Mouse (Mus musculus): ENCODE data around the gene Prrg4.
"Not testable (repeated sequence)": the region's sequence is repeated elsewhere in the genome, so short reads cannot be mapped to it uniquely, and the experiment has no call there.

Gene Prrg4

DNA sequence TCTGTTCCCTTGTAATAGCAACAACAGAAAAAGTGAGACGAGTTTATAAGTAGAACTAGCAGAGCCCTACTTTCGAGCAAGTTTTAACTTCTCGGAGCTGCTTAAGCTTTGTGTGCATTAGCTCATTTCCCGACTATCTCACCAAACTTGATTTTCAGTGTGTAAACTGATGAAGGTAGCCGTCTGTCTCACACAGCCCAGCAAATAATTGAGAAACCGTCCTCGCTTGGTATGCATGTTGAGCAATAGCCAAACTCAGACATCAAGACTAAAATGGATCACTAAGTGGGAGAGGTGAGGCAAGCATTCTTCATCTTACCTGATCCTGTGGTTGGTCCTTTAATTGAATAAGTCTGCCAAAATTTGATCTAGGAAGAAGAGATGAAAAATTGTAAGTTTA, 7.9 kb downstream of the Prrg4 start:
- DNase-seq (ENCODE audit: low spot score): no peak

DNA sequence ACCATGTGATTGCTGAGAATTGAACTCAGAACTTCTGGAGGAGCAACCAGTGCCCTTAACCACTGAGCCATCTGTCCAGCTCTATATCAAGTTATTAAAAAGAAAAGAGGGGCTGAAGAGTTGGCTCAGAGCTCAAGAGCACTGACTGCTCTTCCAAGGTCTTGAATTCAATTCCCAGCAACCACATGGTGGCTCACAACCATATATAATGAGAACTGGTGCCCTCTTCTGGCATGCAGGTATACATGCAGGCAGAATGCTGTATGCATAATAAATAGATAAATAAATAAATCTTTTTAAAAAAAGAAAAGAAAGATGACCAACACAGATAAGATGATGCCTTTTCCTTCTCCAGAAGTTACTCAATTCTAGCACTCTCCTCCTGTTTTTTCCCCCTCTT, 8.7 kb downstream of the Prrg4 start:
- DNase-seq (ENCODE audit: low spot score): no peak

DNA sequence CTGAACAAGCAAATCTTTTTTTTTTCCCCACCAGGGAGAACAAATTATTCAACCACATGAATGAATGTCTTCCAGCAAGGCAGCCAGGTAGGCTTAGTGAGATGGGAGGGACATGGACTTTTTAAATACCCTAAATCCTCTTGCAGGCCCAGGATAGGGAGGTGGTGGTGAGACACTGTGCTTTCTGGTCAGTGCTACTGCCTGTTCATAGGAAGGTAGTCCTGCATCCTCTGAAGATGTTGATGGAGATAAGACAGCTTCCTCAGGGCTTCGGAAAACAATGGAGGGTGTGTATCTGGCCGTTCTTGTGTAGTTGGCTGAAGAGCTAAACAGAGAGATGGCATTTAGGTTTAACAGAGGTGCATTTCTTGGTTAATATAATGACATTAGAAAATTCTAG, 17.2 kb downstream of the Prrg4 start:
- no peak for DNase-seq (ENCODE audit: low spot score)

DNA sequence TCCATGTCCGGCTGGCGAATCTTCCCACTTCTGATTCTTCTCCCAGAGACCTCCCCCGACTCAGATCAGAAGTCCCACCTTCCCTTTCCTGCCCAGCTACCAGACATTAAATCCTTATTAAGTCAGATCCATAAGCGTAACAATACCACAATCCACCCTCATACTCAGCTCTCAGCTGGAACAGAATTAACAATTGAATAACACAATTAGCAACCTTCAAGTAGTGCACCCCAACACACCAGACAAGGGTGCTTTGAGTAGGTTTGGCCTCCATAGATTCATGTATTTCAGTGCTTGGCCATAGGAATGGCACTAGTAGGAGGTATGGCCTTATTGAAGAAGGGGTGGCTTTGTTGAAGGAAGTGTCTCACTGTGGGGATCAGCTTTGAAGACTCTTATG, 23.5 kb downstream of the Prrg4 start:
- DNase-seq (ENCODE audit: low spot score): no peak

DNA sequence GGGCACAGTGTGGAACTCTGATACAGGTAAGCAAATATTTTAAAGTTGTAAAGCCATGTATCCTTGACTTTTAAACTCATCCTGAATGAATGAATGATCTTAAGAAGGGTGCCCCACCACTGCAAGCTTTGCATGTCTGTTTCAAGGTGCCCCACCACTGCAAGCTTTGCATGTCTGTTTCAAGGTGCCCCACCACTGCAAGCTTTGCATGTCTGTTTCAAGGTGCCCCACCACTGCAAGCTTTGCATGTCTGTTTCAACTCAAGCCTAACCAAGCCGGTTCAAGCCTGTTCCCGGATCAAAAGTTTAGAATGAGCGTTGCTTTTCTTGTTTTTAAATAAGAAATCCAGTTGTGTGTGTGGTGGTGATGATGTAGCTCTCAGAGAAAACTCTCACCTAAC, 30.9 kb downstream of the Prrg4 start:
- DNase-seq (ENCODE audit: low spot score): not testable (repeated sequence)

DNA sequence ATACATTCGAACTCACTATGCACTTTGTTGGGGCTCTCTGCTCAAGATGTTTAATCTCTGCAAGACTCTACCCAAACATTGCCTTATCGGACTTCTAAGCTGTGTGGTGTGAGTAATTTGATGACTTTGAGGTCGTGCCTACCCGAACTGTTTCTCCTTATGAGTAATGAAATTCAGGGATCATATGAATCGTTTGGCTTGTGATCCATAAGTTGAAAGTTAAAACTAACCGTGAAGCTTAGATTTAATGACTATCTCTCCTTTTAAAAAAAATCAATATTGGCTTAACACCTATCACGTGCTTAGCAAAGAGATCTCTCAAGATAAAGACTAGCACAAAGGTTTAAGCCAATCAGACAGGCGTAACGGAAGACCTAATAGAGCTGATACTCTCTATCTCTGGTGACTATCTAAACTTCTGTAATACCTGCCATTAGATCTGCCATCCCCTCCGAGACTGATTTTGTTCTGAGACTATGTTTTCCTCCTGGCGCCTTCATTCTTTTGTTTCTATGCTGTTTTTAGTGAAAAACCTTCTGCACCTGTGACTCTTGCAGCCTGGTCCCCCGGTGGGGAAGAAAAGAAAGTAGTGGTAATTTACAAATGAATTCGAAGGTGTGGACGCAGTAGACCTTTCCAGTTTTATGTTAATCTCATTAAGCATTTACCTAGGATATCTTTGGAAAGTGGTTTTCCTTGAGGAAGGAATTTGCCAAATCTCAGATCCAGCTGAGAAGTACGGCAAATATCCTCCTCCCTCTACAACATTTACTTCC, 31.9 kb downstream of the Prrg4 start:
- DNase-seq (ENCODE audit: low spot score): peak; percentile 27

DNA sequence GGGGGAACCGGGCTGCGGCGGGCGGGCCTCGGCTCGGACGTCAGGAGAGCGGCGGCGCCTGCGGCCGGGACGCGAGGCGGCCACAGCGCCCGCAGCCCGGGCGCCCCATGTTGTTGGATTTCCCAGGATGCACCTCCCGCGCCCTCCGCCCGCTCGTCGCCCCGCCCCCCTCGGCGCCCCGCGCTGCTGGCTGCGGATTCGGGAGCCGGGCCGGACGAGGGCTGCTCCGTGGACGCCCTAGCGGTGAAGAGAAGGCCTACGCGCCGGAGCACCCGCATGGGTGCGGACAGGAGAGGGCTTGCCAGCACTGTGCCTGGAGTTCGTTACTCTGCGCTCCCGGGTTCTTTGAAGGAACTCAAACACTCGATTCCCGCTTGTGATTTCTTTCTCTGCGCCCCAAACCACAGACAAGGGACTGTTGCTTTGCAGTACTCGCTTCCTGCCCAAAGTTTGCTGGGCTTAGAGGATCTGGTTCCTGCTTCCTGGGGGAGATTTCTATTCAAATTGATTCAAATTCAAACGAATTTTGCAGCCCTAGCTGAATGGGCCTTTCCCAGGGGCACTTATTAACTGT, 32.7 kb downstream of the Prrg4 start:
- peak; percentile 93 for DNase-seq (ENCODE audit: low spot score)

DNA sequence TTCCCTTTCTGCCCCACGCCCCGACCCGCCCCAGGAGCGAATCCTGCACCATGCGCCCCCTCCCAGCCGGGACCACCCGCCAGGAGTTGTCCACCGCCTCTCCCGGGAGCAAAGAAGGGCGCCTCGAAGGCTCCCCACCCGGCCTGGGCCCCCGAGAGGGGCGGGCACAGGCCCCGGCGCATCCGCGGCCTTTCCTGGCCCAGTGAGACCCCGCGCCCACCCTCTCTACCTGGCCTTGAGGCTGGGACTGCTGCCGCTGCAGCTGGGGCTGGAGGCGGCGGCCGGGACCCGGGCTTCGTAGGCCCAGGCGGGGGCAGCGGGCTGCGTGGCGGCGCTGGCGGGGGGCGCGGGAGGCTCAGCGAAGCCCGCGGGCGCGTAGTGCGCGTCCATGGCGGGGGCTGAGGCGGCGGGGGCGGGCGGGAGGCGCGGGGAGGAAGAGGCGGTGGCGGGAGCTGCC, 33.3 kb downstream of the Prrg4 start, which contains the start of gene Qser1:
Gene Qser1, minus strand, starts transcription at position 390 of the 457 bp plus-strand sequence.
- peak; percentile 38 for DNase-seq (ENCODE audit: low spot score)

DNA sequence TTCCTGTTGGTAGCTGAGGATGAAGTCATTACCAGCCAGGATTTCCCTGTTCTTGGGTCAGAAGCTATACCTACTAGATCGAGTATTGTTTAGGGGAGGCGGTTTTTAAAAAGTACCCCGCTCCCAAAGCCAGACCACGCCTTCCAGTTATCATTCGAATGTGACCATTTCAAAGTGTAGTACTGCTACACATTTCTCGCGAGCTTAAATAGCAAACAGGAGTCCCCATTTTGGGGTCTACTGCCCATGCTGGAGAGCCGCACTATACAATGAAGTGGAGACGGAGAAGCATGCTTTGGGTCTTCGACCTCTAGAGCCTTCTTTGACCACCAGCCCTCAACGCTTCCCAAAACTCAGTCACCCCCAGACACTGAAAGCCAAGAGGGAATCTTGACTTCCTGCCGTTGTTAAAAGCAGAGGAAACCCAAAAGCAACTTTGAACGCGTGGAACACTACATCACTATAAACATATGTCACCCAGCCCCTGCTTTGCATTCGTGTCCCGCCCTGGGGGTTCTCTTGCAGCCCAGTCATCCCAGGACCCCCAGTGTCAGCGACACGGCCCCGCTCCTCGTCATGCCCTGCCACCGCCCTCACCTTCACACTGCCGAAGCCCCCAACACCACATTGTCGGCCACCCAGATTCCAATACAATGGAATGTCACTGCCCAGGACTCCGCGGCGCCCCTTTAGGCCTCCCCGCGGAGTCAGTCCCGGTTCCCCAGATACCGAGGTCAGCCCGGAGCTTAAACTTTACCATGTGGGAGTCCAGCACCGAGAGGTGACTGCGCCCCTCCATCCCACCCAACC, 33.9 kb downstream of the Prrg4 start:
- DNase-seq (ENCODE audit: low spot score): peak; percentile 66

DNA sequence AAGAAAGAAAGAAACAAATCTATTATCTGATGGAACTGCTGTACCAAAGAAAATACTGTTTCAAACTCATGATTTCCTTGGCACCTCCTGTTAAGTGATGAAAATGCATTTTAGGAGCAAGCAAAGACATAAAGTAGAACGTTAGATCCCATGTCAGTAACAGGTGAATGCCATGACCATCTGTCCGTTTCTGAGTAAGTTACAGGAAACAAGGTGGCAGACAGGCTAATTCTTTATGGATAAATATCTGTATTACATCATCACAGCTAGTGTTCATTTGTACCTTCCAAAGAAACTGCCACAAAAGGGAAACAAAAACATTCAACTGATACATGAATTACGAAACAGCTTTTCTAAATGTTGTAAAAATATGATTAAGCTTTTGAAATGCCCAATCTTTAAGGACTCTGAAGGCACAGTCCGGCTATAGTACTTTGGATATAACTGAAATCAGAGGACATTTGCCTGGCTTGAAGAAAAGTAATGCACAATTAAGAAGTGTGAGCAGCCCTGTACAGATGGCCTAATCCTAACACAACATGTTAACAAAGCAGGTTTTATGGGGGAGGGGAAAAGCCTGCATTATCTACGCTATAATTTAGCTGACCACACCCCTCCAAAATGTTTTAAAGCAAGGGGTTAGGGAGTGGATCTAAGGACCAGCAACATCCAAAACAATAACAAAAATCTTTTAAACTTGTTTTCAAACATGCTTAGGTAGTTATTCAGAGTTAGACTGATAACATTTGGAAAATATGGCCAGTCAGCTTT, 35.3 kb downstream of the Prrg4 start:
- peak; percentile 28 for DNase-seq (ENCODE audit: low spot score)

DNA sequence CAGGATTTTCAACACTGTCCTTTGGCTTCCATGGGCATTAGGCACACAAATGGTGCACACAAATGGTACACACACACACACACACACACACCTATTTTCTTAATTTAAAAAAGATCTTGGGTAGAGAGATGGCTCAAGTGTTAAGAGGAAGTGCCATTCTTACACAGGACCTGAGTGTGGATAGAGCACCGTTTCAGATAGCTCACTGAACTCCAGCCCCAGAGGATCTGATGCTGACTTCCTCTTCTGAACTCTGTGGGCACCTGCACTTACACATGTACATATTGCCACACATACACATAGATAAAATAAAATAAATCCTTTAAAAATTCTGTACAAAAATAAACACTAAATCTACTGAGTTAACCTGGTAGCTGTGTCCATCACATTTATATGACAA, 44.2 kb downstream of the Prrg4 start:
- no peak for DNase-seq (ENCODE audit: low spot score)
